Mouse (Mus musculus) kidney, adult 2 months (tissue): ENCODE results near the gene Mbnl2.

Source experiments
- CTCF ChIP-seq: fragments of 200-500 bp; conservative IDR thresholded peaks from 2 replicates; pipeline ENCODE4 v1.5.1; 2011; ENCODE audit warnings: low read depth, mild to moderate bottlenecking, control low read depth, low read length, moderate library complexity, mixed read lengths; ENCODE audit not compliant: insufficient read depth, insufficient read length
- POLR2A ChIP-seq: fragments of 200-500 bp; IDR thresholded peaks from one replicate; pipeline ENCODE4 v1.6.1; 2011; ENCODE audit warnings: low read depth, low read length, control low read depth

DNA sequence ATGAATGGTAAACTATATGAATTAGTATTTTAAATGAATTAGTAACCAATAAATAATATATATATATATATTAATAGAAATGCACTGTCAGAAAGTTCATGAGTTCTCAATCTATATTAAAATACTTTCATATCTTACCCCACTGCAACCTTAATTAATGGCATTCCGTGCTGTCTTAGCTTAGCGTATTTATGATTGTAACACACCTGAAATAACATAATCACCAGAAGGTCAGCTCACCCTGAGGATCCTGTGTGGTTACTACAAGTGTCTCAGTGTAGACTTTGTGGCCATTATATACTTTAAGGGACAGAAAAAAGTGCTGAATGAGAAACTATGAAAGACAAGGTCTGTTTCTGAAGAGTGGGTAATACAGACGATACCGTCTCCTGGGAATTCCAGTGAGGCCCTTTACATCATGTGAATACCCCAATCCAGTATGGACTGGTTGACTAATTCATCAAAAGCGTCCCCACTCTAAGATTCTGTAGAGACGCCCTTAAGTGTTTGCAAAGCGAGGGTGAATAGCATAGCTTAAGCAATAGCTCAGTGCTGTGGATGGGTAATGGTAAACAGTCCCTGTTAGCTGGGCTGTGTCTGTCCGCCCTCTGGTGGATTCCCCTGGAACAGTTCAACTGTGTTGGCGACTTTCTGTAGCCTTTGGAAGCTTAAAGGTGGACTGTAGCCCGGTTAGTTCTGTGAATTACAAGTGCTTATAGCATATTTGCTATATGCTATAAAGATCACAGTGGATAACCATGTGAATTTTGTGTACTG lies 122.6 kb downstream of the Mbnl2 start:
- TF ChIP-seq CTCF (peak; percentile 95), POLR2A (no peak)
